Mouse (Mus musculus): ENCODE measurements around the gene Btbd9. TPM values are rescaled to one million over a fixed set of nuclear protein-coding genes. Genes with fewer than 3 reads are reported as not detected.

Btbd9 gene
- polyA plus RNA-seq, 1 experiment, result 15.3 TPM

GRCm38 (mm10) chr17:30239458-30239857 lies 336.8 kb downstream of the Btbd9 start:
- Histone ChIP-seq H3K27me3 (ENCODE audit: control insufficient read depth, insufficient read depth, insufficient read length) (no peaks in the 10 kb centered on the region), H3K4me3 (ENCODE audit: insufficient read depth, poor library complexity, severe bottlenecking) (no peak overlapping the region), H3K36me3 (ENCODE audit: control insufficient read depth, insufficient read depth) (no peaks in the 10 kb centered on the region), H3ac (ENCODE audit: control insufficient read depth, insufficient read length, low read depth) (no peak overlapping the region), H3K79me2 (ENCODE audit: control insufficient read depth, insufficient read depth) (no peaks in the 10 kb centered on the region), H3K79me3 (ENCODE audit: low read depth) (no peaks in the 10 kb centered on the region)
- TF ChIP-seq USF1 (IDR thresholded peaks at IDR 0.05; ENCODE audit: low read depth) (no peak), MAX (IDR thresholded peaks at IDR 0.05) (no peak), CEBPB (IDR thresholded peaks at IDR 0.05; ENCODE audit: low read depth) (no peak), MYOD1 (IDR thresholded peaks at IDR 0.05; ENCODE audit: control insufficient read depth, insufficient read length, low read depth) (no peak), MYOG (IDR thresholded peaks at IDR 0.05; ENCODE audit: control insufficient read depth, extremely low read depth, insufficient read length) (no peak), FOSL1 (IDR thresholded peaks at IDR 0.05; ENCODE audit: insufficient read depth, low read length, poor library complexity, severe bottlenecking) (no peak)

GRCm38 (mm10) chr17:30237600-30237999 lies 338.7 kb downstream of the Btbd9 start:
- Histone ChIP-seq H3K36me3 (ENCODE audit: control insufficient read depth, insufficient read depth) (no peaks in the 10 kb centered on the region), H3ac (ENCODE audit: control insufficient read depth, insufficient read length, low read depth) (no peak overlapping the region), H3K27me3 (ENCODE audit: control insufficient read depth, insufficient read depth, insufficient read length) (no peaks in the 10 kb centered on the region), H3K79me3 (ENCODE audit: low read depth) (no peaks in the 10 kb centered on the region), H3K4me3 (ENCODE audit: insufficient read depth, poor library complexity, severe bottlenecking) (no peak overlapping the region), H3K79me2 (ENCODE audit: control insufficient read depth, insufficient read depth) (no peaks in the 10 kb centered on the region)
- TF ChIP-seq MAX (IDR thresholded peaks at IDR 0.05) (no peak), MYOD1 (IDR thresholded peaks at IDR 0.05; ENCODE audit: control insufficient read depth, insufficient read length, low read depth) (no peak), MYOG (IDR thresholded peaks at IDR 0.05; ENCODE audit: control insufficient read depth, extremely low read depth, insufficient read length) (no peak), USF1 (IDR thresholded peaks at IDR 0.05; ENCODE audit: low read depth) (no peak), CTCF (IDR thresholded peaks at IDR 0.05; ENCODE audit: control insufficient read depth, insufficient read depth, insufficient read length) (no peak), FOSL1 (IDR thresholded peaks at IDR 0.05; ENCODE audit: insufficient read depth, low read length, poor library complexity, severe bottlenecking) (no peak), CEBPB (IDR thresholded peaks at IDR 0.05; ENCODE audit: low read depth) (no peak)

- no peaks in the 10 kb centered on the region for H3K27me3 ChIP-seq (ENCODE audit: control insufficient read depth, insufficient read depth, insufficient read length)
- TF ChIP-seq CTCF (IDR thresholded peaks at IDR 0.05; ENCODE audit: control insufficient read depth, insufficient read depth, insufficient read length), result no peak
- no peak for TF ChIP-seq USF1 (IDR thresholded peaks at IDR 0.05; ENCODE audit: low read depth)
- TF ChIP-seq MYOD1 (IDR thresholded peaks at IDR 0.05; ENCODE audit: control insufficient read depth, insufficient read length, low read depth), result no peak
- TF ChIP-seq MYOG (IDR thresholded peaks at IDR 0.05; ENCODE audit: control insufficient read depth, extremely low read depth, insufficient read length), result no peak
- H3ac ChIP-seq (ENCODE audit: control insufficient read depth, insufficient read length, low read depth), result no peak overlapping the region
- no peak overlapping the region for H3K4me3 ChIP-seq (ENCODE audit: insufficient read depth, poor library complexity, severe bottlenecking)
- H3K79me3 ChIP-seq (ENCODE audit: low read depth), result no peaks in the 10 kb centered on the region
- H3K36me3 ChIP-seq (ENCODE audit: control insufficient read depth, insufficient read depth), result no peaks in the 10 kb centered on the region
- no peaks in the 10 kb centered on the region for H3K79me2 ChIP-seq (ENCODE audit: control insufficient read depth, insufficient read depth)
Measured at GRCm38 (mm10) chr17:30236611-30237010, 339.7 kb downstream of the Btbd9 start.

GRCm38 (mm10) chr17:30235380-30235779 lies 340.9 kb downstream of the Btbd9 start:
- Histone ChIP-seq H3K4me3 (ENCODE audit: insufficient read depth, poor library complexity, severe bottlenecking) (no peak overlapping the region), H3K36me3 (ENCODE audit: control insufficient read depth, insufficient read depth) (no peaks in the 10 kb centered on the region)
- TF ChIP-seq CTCF (IDR thresholded peaks at IDR 0.05; ENCODE audit: control insufficient read depth, insufficient read depth, insufficient read length), result no peak
- no peak for TF ChIP-seq MYOG (IDR thresholded peaks at IDR 0.05; ENCODE audit: control insufficient read depth, extremely low read depth, insufficient read length)
- TF ChIP-seq CEBPB (IDR thresholded peaks at IDR 0.05; ENCODE audit: low read depth), result no peak
- no peak for TF ChIP-seq MAX (IDR thresholded peaks at IDR 0.05)
- no peak for TF ChIP-seq FOSL1 (IDR thresholded peaks at IDR 0.05; ENCODE audit: insufficient read depth, low read length, poor library complexity, severe bottlenecking)

GRCm38 (mm10) chr17:30232698-30233097 lies 343.6 kb downstream of the Btbd9 start:
- H3ac ChIP-seq (ENCODE audit: control insufficient read depth, insufficient read length, low read depth), result no peak overlapping the region
- H3K79me2 ChIP-seq (ENCODE audit: control insufficient read depth, insufficient read depth), result no peaks in the 10 kb centered on the region
- H3K27me3 ChIP-seq (ENCODE audit: control insufficient read depth, insufficient read depth, insufficient read length), result no peaks in the 10 kb centered on the region
- no peak overlapping the region for H3K4me3 ChIP-seq (ENCODE audit: insufficient read depth, poor library complexity, severe bottlenecking)
- no peaks in the 10 kb centered on the region for H3K36me3 ChIP-seq (ENCODE audit: control insufficient read depth, insufficient read depth)
- TF ChIP-seq MYOD1 (IDR thresholded peaks at IDR 0.05; ENCODE audit: control insufficient read depth, insufficient read length, low read depth) (no peak), CEBPB (IDR thresholded peaks at IDR 0.05; ENCODE audit: low read depth) (no peak), CTCF (IDR thresholded peaks at IDR 0.05; ENCODE audit: control insufficient read depth, insufficient read depth, insufficient read length) (no peak), MAX (IDR thresholded peaks at IDR 0.05) (no peak)
- no peaks in the 10 kb centered on the region for H3K79me3 ChIP-seq (ENCODE audit: low read depth)

More at GRCm38 (mm10) chr17:30235380-30235779, 340.9 kb downstream of the Btbd9 start:
- no peak overlapping the region for H3ac ChIP-seq (ENCODE audit: control insufficient read depth, insufficient read length, low read depth)
- H3K79me2 ChIP-seq (ENCODE audit: control insufficient read depth, insufficient read depth), result no peaks in the 10 kb centered on the region
- H3K79me3 ChIP-seq (ENCODE audit: low read depth), result no peaks in the 10 kb centered on the region
- H3K27me3 ChIP-seq (ENCODE audit: control insufficient read depth, insufficient read depth, insufficient read length), result no peaks in the 10 kb centered on the region

- H3K4me3 ChIP-seq (ENCODE audit: insufficient read depth, poor library complexity, severe bottlenecking), result no peak overlapping the region
- H3K79me3 ChIP-seq (ENCODE audit: low read depth), result no peaks in the 10 kb centered on the region
- no peaks in the 10 kb centered on the region for H3K36me3 ChIP-seq (ENCODE audit: control insufficient read depth, insufficient read depth)
- H3K27me3 ChIP-seq (ENCODE audit: control insufficient read depth, insufficient read depth, insufficient read length), result no peaks in the 10 kb centered on the region
- H3K79me2 ChIP-seq (ENCODE audit: control insufficient read depth, insufficient read depth), result no peaks in the 10 kb centered on the region
- H3ac ChIP-seq (ENCODE audit: control insufficient read depth, insufficient read length, low read depth), result no peak overlapping the region
- no peak for TF ChIP-seq CTCF (IDR thresholded peaks at IDR 0.05; ENCODE audit: control insufficient read depth, insufficient read depth, insufficient read length)
- TF ChIP-seq CEBPB (IDR thresholded peaks at IDR 0.05; ENCODE audit: low read depth), result no peak
- TF ChIP-seq USF1 (IDR thresholded peaks at IDR 0.05; ENCODE audit: low read depth), result no peak
- no peak for TF ChIP-seq FOSL1 (IDR thresholded peaks at IDR 0.05; ENCODE audit: insufficient read depth, low read length, poor library complexity, severe bottlenecking)
Measured at GRCm38 (mm10) chr17:30231483-30231882, 344.8 kb downstream of the Btbd9 start.

All from C2C12 (cell line).